Mouse (Mus musculus) megakaryocyte progenitor cell, adult 5-6 weeks (primary cell): ENCODE data around the gene Htr1d. TPM values are rescaled to one million over a fixed set of nuclear protein-coding genes. Genes with fewer than 3 reads are reported as not detected.

Experiments
- total RNA-seq, 2 experiments: library from RNA; stranded (forward) in 1 of 2; stranded (reverse) in 1 of 2; fragments of 157-497, 149-512 nt in 1 of 2; fragments of 200-1000 nt in 1 of 2; gene quantifications; 2 replicates each; pipeline versions ENCODE4 v1.2.3 to v1.2.4; 2015 to 2017

Gene Htr1d
- total RNA-seq, 2 experiments from 2014 or later = not detected

Other genes starting within 250 kb of the Htr1d start
- not detected in 2 replicates for gene Asap3, start 217.2 kb upstream of the Htr1d start, total RNA-seq (2015)
- gene Asap3, start 217.2 kb upstream of the Htr1d start, total RNA-seq (2017) = not detected in 2 replicates
- gene Tcea3, start 175.8 kb upstream of the Htr1d start, total RNA-seq (2015) = 0.10 TPM in 1 of 2 replicates, not detected in the other
- gene Tcea3, start 175.8 kb upstream of the Htr1d start, total RNA-seq (2017) = 0.33 and 0.41 TPM in 2 replicates
- 6.7 and 7.7 TPM in 2 replicates for gene Zfp46, start 138.8 kb upstream of the Htr1d start, total RNA-seq (2015)
- gene Zfp46, start 138.8 kb upstream of the Htr1d start, total RNA-seq (2017) = 7.4 and 7.9 TPM in 2 replicates
- gene Hnrnpr, start 112.6 kb upstream of the Htr1d start, total RNA-seq (2015) = 114 and 118 TPM in 2 replicates
- 179 and 224 TPM in 2 replicates for gene Hnrnpr, start 112.6 kb upstream of the Htr1d start, total RNA-seq (2017)
- gene 6030445D17Rik, start 38.7 kb downstream of the Htr1d start, total RNA-seq (2015) = not detected in 2 replicates
- gene 6030445D17Rik, start 38.7 kb downstream of the Htr1d start, total RNA-seq (2017) = not detected in 2 replicates
- 3.4 and 3.7 TPM in 2 replicates for gene Luzp1, start 46.2 kb downstream of the Htr1d start, total RNA-seq (2015)
- gene Luzp1, start 46.2 kb downstream of the Htr1d start, total RNA-seq (2017) = 2.3 and 3.3 TPM in 2 replicates
- 35.7 and 46.3 TPM in 2 replicates for gene Kdm1a, start 179.2 kb downstream of the Htr1d start, total RNA-seq (2015)
- 78.2 and 80.5 TPM in 2 replicates for gene Kdm1a, start 179.2 kb downstream of the Htr1d start, total RNA-seq (2017)
- gene Tex46, start 186.9 kb downstream of the Htr1d start, total RNA-seq (2015) = not detected in 2 replicates
- not detected in 2 replicates for gene Tex46, start 186.9 kb downstream of the Htr1d start, total RNA-seq (2017)
- 0.07 and 0.20 TPM in 2 replicates for gene Lactbl1, start 199.1 kb downstream of the Htr1d start, total RNA-seq (2015)
- 0.03 and 0.08 TPM in 2 replicates for gene Lactbl1, start 199.1 kb downstream of the Htr1d start, total RNA-seq (2017)